Mouse (Mus musculus): ENCODE measurements around the gene Camsap2. TPM values are rescaled to one million over a fixed set of nuclear protein-coding genes. Genes with fewer than 3 reads are reported as not detected.

The Camsap2 gene
- 21.7 and 25.5 TPM in 2 replicates for polyA plus RNA-seq (2015; fragmentation: Nextera tagmentation; extraction: Ambion mirVana)

GRCm38 (mm10) chr1:136345454-136346372, at the start of gene Camsap2:
Camsap2 (minus strand) TSS chr1:136346104.

GRCm38 (mm10) chr1:136260635-136261238, 85.2 kb downstream of the Camsap2 start, which contains the start of gene Gpr25:
Gpr25 (minus strand) TSS chr1:136260873.

GRCm38 (mm10) chr1:136233892-136234594, 111.9 kb downstream of the Camsap2 start, which contains the start of gene Inava:
Inava (minus strand) TSS chr1:136234264.

Other genes with a start within 250 kb of the Camsap2 start
- gene Kif21b, start 214.7 kb downstream of the Camsap2 start, polyA plus RNA-seq (2015; fragmentation: Nextera tagmentation; extraction: Ambion mirVana): 20.3 and 26.3 TPM in 2 replicates
- 0.31 and 0.55 TPM in 2 replicates for gene Mroh3, start 133.3 kb downstream of the Camsap2 start, polyA plus RNA-seq (2015; fragmentation: Nextera tagmentation; extraction: Ambion mirVana)
- gene Inava, start 111.8 kb downstream of the Camsap2 start, polyA plus RNA-seq (2015; fragmentation: Nextera tagmentation; extraction: Ambion mirVana): 2.5 and 3.5 TPM in 2 replicates
- gene Gpr25, start 85.2 kb downstream of the Camsap2 start, polyA plus RNA-seq (2015; fragmentation: Nextera tagmentation; extraction: Ambion mirVana): 1.7 and 2.4 TPM in 2 replicates
- gene Ddx59, start 69.2 kb upstream of the Camsap2 start, polyA plus RNA-seq (2015; fragmentation: Nextera tagmentation; extraction: Ambion mirVana): 12.2 and 13.7 TPM in 2 replicates
- 0.44 and 0.47 TPM in 2 replicates for gene Kif14, start 120.2 kb upstream of the Camsap2 start, polyA plus RNA-seq (2015; fragmentation: Nextera tagmentation; extraction: Ambion mirVana)